Mouse (Mus musculus) heart, postnatal 0 days (tissue): ENCODE data around the gene Rptor.

ENCODE experiments used
- CTCF ChIP-seq: IDR thresholded peaks from 2 replicates; pipeline ENCODE4 v1.5.1; 2016; ENCODE audit warnings: antibody characterized with exemption, control low read depth, low read depth
- EP300 ChIP-seq: IDR thresholded peaks from 2 replicates; pipeline ENCODE4 v1.6.1; 2016; ENCODE audit warnings: antibody characterized with exemption, low read depth

DNA sequence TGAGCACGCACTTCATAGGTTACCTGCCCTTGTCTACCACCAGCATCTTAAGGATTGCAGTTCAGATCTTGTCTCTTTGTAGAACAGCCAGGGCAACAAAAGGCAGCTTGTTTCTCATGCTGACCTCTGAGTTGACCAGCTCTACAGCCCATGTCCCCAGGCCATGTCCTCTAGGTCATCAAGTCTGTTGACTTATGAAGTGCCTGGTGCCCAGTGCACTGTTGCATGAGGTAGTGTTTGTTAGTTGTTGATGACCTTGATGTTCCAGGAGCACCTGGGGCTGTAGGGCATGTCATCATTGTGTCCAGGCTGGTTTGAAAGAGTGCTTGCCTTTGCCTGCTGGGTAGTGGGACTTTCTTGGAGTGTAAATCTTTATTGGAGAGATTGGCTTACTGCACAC, 344.7 kb downstream of the Rptor start:
- no peak for TF ChIP-seq CTCF
- TF ChIP-seq EP300 = no peak
